9 mouse cellular contexts compared by ENCODE assay signal in the genomic region with DNA sequence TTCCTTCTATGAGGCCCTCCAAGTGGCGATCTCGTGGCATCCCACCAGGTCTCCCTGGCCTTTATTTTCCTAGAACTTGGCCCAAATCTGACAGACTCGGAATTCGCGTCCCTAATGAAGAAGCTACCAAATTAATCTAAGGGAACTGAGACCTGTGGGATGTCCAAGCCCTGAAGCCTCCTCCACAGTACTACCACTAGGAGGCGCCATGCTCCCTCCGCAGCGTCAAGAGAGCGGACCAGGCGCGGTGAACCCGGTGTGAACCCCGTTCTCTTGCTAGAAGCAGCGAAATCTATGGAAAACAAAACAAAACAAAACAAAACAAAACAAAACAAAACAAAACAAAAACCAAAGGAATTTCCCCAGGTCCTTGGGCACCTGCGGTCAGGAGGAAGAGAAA. TPM values are rescaled to one million over a fixed set of nuclear protein-coding genes. Genes with fewer than 3 reads are reported as not detected.
DNase-seq lines count a peak whose midpoint lies in the region; ATAC-seq and TF ChIP-seq lines count a peak whose summit lies in the region.
"Had no signal": no experiment of that assay in that cellular context is flagged by ENCODE, and none has a peak within 500 bp of the region (broad histone marks: within the 10 kb centered on the region; RNA-seq: fewer than 3 reads in every experiment).

No protein-coding gene starts in this region.

- H3K4me1 ChIP-seq in bone marrow, adult 2 months (ENCODE audit: control insufficient read depth, insufficient read depth, low read length), result peaks cover 3% of the 10 kb centered on the region
- no peaks in the 10 kb centered on the region for H3K4me1 ChIP-seq in kidney, adult 2 months (ENCODE audit: control insufficient read depth, insufficient read depth, low read length)

- no peaks in the 10 kb centered on the region for H3K36me3 ChIP-seq in kidney, adult 2 months (ENCODE audit: control insufficient read depth, insufficient read depth, low read length)

- ATAC-seq in erythroid progenitor cell, adult 5-6 weeks (replicated peaks; ENCODE audit: low FRiP score, poor library complexity, severe bottlenecking), result peak; percentile 80

- no peak for TF ChIP-seq POLR2A in bone marrow, adult 2 months (IDR thresholded peaks at IDR 0.05; ENCODE audit: borderline replicate concordance, control insufficient read depth, low read depth, low read length)
- TF ChIP-seq POLR2A in kidney, adult 2 months (IDR thresholded peaks at IDR 0.05; ENCODE audit: low read depth, low read length), result no peak

- peak; percentile 98 for TF ChIP-seq CTCF in bone marrow, adult 2 months (IDR thresholded peaks at IDR 0.05; ENCODE audit: control insufficient read depth, insufficient read depth, low read length)
- peak; percentile 90 for TF ChIP-seq CTCF in kidney, adult 2 months (conservative IDR thresholded peaks at IDR 0.05; ENCODE audit: insufficient read depth, insufficient read length, low read depth, low read length)

- no peak overlapping the region for H3K27ac ChIP-seq in bone marrow, adult 2 months (ENCODE audit: control insufficient read depth, insufficient read depth, low read depth, low read length, poor library complexity)
- H3K27ac ChIP-seq in kidney, adult 2 months (ENCODE audit: insufficient read depth, low read depth, low read length), result no peak overlapping the region

- no peaks in the 10 kb centered on the region for H3K27me3 ChIP-seq in kidney, adult 2 months (replicated peaks; ENCODE audit: control insufficient read depth, insufficient read depth, low read length)

- DNase-seq in right cerebral cortex, postnatal 4 days, result peak; percentile 35
- no peak for DNase-seq in right cerebral cortex, postnatal 36 days (ENCODE audit: low spot score in 2 of 2)
- DNase-seq in kidney, adult 2 months, result peak; percentile 73
- peak; percentile 76 for DNase-seq in lung, postnatal 10 days
- peak; percentile 46 to 69 for DNase-seq in spleen, adult 18-20 months
- no peak for DNase-seq in right cerebral cortex, adult 18-20 months

- WGBS in bone marrow, adult 2 months, result 5% methylated on average over 15 of the region's 15 CpGs
- WGBS in kidney, adult 2 months, result 8% methylated on average over 15 of the region's 15 CpGs

- H3K4me3 ChIP-seq in bone marrow, adult 2 months (replicated peaks; ENCODE audit: control insufficient read depth, low read depth, low read length), result no peak overlapping the region
- H3K4me3 ChIP-seq in kidney, adult 2 months (ENCODE audit: insufficient read depth, low read depth, low read length), result no peak overlapping the region

RNA-seq across cellular contexts. Expression of gene Gtf3c5, which starts 9.3 kb away (rescaled TPM):
- polyA plus RNA-seq in bone marrow, adult 2 months (2011; ENCODE audit: insufficient read depth, insufficient read length, low replicate concordance, missing spikeins), result 14.5 and 14.7 TPM in 2 replicates
- 17.2 and 22.3 TPM in 2 replicates for total RNA-seq in erythroid progenitor cell, adult 5-6 weeks (2015; ENCODE audit: low replicate concordance)
- total RNA-seq in erythroid progenitor cell, adult 5-6 weeks (2017; ENCODE audit: low replicate concordance), result 11.0 and 15.3 TPM in 2 replicates
- 20.4 and 20.8 TPM in 2 replicates for polyA plus RNA-seq in kidney, adult 2 months (2012; rRNA removed)

RNA-seq across cellular contexts. Expression of gene Gfi1b, which starts 29.0 kb away (rescaled TPM):
- polyA plus RNA-seq in bone marrow, adult 2 months (2011; ENCODE audit: insufficient read depth, insufficient read length, low replicate concordance, missing spikeins), result 62.0 and 66.9 TPM in 2 replicates
- total RNA-seq in erythroid progenitor cell, adult 5-6 weeks (2015; ENCODE audit: low replicate concordance), result 123 and 130 TPM in 2 replicates
- 77.8 and 88.3 TPM in 2 replicates for total RNA-seq in erythroid progenitor cell, adult 5-6 weeks (2017; ENCODE audit: low replicate concordance)
- polyA plus RNA-seq in kidney, adult 2 months (2012; rRNA removed), result 0.06 and 0.30 TPM in 2 replicates
- total RNA-seq: gastrocnemius, postnatal 36 days had no signal

RNA-seq across cellular contexts. Expression of gene Cel, which starts 29.6 kb away (rescaled TPM):
- 0.72 TPM in 1 of 2 replicates, not detected in the other for polyA plus RNA-seq in bone marrow, adult 2 months (2011; ENCODE audit: insufficient read depth, insufficient read length, low replicate concordance, missing spikeins)
- not detected in 2 replicates for total RNA-seq in erythroid progenitor cell, adult 5-6 weeks (2015; ENCODE audit: low replicate concordance)
- total RNA-seq in erythroid progenitor cell, adult 5-6 weeks (2017; ENCODE audit: low replicate concordance), result not detected in 2 replicates
- polyA plus RNA-seq in kidney, adult 2 months (2012; rRNA removed), result 0.15 TPM in 1 of 2 replicates, not detected in the other
- total RNA-seq: gastrocnemius, postnatal 36 days had no signal

RNA-seq across cellular contexts. Expression of gene Tsc1, which starts 48.2 kb away (rescaled TPM):
- 9.4 and 12.5 TPM in 2 replicates for polyA plus RNA-seq in bone marrow, adult 2 months (2011; ENCODE audit: insufficient read depth, insufficient read length, low replicate concordance, missing spikeins)
- 13.0 and 16.9 TPM in 2 replicates for total RNA-seq in erythroid progenitor cell, adult 5-6 weeks (2015; ENCODE audit: low replicate concordance)
- total RNA-seq in erythroid progenitor cell, adult 5-6 weeks (2017; ENCODE audit: low replicate concordance), result 20.0 and 24.8 TPM in 2 replicates
- polyA plus RNA-seq in kidney, adult 2 months (2012; rRNA removed), result 17.5 and 21.4 TPM in 2 replicates

Comparison
In these comparisons a context has a peak if more than half of its experiments do, and no peak if none do; other contexts are left out.
1. DNase-seq: peak in right cerebral cortex, postnatal 4 days (single experiment), kidney, adult 2 months (single experiment), lung, postnatal 10 days (single experiment) and spleen, adult 18-20 months (2 of 2); none in right cerebral cortex, postnatal 36 days (0 of 2) and right cerebral cortex, adult 18-20 months (single experiment).
2. RNA of gene Gfi1b, which starts 29.0 kb away (polyA plus RNA-seq): 62.0 to 66.9 TPM in bone marrow, adult 2 months; 0.06 to 0.30 TPM in kidney, adult 2 months; every median in the first group is over 10 times any median in the second.